8 mouse cellular contexts compared by ENCODE assay signal in genomic region chr5:129018782-129019489, GRCm38 (mm10). TPM values are rescaled to one million over a fixed set of nuclear protein-coding genes. Genes with fewer than 3 reads are reported as not detected.
A peak's percentile ranks its signal among the peaks of the same experiment; 100 is the strongest.
DNase-seq lines count a peak whose midpoint lies in the region; ATAC-seq and TF ChIP-seq lines count a peak whose summit lies in the region.

No protein-coding gene starts in this region.

- DNase-seq in heart, adult 11 months, result peak; percentile 91
- DNase-seq in heart, postnatal 25 days (ENCODE audit: low spot score), result no peak
- DNase-seq in ES-CJ7 (ENCODE audit: low read depth, low spot score), result peak; percentile 66
- no peak for DNase-seq in liver, embryonic 14.5 days (ENCODE audit: low read depth in 3 of 3, low spot score in 3 of 3)
- DNase-seq in yolk sac, embryonic 10.5 days (ENCODE audit: low spot score), result no peak
- no peak for DNase-seq in spleen, postnatal 36 days (ENCODE audit: low spot score in 2 of 2)

- peaks cover 14% of the 10 kb centered on the region for H3K36me3 ChIP-seq in forebrain, embryonic 13.5 days (ENCODE audit: poor library complexity, severe bottlenecking)
- peaks cover 27% of the 10 kb centered on the region for H3K36me3 ChIP-seq in liver, embryonic 14.5 days (replicated peaks; ENCODE audit: control insufficient read depth, insufficient read depth, low read depth)

- no peak for TF ChIP-seq CTCF in liver, embryonic 14.5 days (IDR thresholded peaks at IDR 0.05; ENCODE audit: low read depth)

- peak overlapping the region; percentile 86 for H3K9ac ChIP-seq in forebrain, embryonic 13.5 days
- H3K9ac ChIP-seq in liver, embryonic 14.5 days (replicated peaks), result peak overlapping the region; percentile 84

- H3K4me3 ChIP-seq in forebrain, embryonic 13.5 days, result peak overlapping the region; percentile 97
- peak overlapping the region; percentile 59 to 98 for H3K4me3 ChIP-seq in liver, embryonic 14.5 days (ENCODE audit: insufficient read depth in 1 of 2, low read depth in 2 of 2, low read length in 2 of 2)

- WGBS in forebrain, embryonic 13.5 days, result 88% methylated on average over 13 of the region's 13 CpGs
- 57% methylated on average over 13 of the region's 13 CpGs for WGBS in liver, embryonic 14.5 days (ENCODE audit: insufficient replicate concordance)

- peak overlapping the region; percentile 98 for H3K27ac ChIP-seq in forebrain, embryonic 13.5 days
- H3K27ac ChIP-seq in liver, embryonic 14.5 days, result peak overlapping the region; percentile 89

- ATAC-seq in forebrain, embryonic 13.5 days, result no peak
- ATAC-seq in liver, embryonic 14.5 days (ENCODE audit: insufficient read depth), result peak; percentile 10
- no peak for ATAC-seq in frontal cortex, adult (ENCODE audit: low TSS enrichment)

- no peak for TF ChIP-seq EP300 in liver, embryonic 14.5 days (IDR thresholded peaks at IDR 0.05; ENCODE audit: low read depth)

- H3K9me3 ChIP-seq in forebrain, embryonic 13.5 days (replicated peaks), result no peaks in the 10 kb centered on the region
- no peaks in the 10 kb centered on the region for H3K9me3 ChIP-seq in liver, embryonic 14.5 days (ENCODE audit: control insufficient read depth, low read length)

- peaks cover 23% of the 10 kb centered on the region for H3K4me1 ChIP-seq in forebrain, embryonic 13.5 days
- peaks cover 16 to 17% of the 10 kb centered on the region in 2 experiments for H3K4me1 ChIP-seq in liver, embryonic 14.5 days (replicated peaks; ENCODE audit: control insufficient read depth in 2 of 2, insufficient read depth in 2 of 2, low read length in 1 of 2)

- H3K4me2 ChIP-seq in forebrain, embryonic 13.5 days, result peak overlapping the region; percentile 56
- peak overlapping the region; percentile 83 for H3K4me2 ChIP-seq in liver, embryonic 14.5 days (ENCODE audit: low read depth)

- H3K27me3 ChIP-seq in forebrain, embryonic 13.5 days, result no peaks in the 10 kb centered on the region
- no peaks in the 10 kb centered on the region for H3K27me3 ChIP-seq in liver, embryonic 14.5 days (ENCODE audit: control insufficient read depth, insufficient read depth, low read length)

- intact Hi-C loops in heart, postnatal 25 days (cut with DNase I), result no loop called here

RNA-seq across cellular contexts. Expression of gene Ran, which starts 0.9 kb away (rescaled TPM):
- total RNA-seq in heart, postnatal 25 days (2021), result 100 to 1,000 TPM in 1 of 2 experiments, 10 to 100 TPM in 1; 94.6 to 110 TPM
- 746 and 789 TPM in 2 replicates for polyA plus RNA-seq in forebrain, embryonic 13.5 days (2015; fragmentation: Nextera tagmentation; extraction: Ambion mirVana)
- 221 and 273 TPM in 2 replicates for polyA plus RNA-seq in liver, embryonic 14.5 days (2012; rRNA removed)
- 461 and 495 TPM in 2 replicates for polyA plus RNA-seq in liver, embryonic 14.5 days (2014; fragmentation: Nextera tagmentation; extraction: Ambion mirVana)

RNA-seq across cellular contexts. Expression of gene Stx2, which starts 10.6 kb away (rescaled TPM):
- 10 to 100 TPM; 12.6 to 14.2 TPM for total RNA-seq in heart, postnatal 25 days (2021)
- 17.1 and 18.1 TPM in 2 replicates for polyA plus RNA-seq in forebrain, embryonic 13.5 days (2015; fragmentation: Nextera tagmentation; extraction: Ambion mirVana)
- polyA plus RNA-seq in liver, embryonic 14.5 days (2012; rRNA removed), result 66.6 and 75.0 TPM in 2 replicates
- 68.1 and 74.2 TPM in 2 replicates for polyA plus RNA-seq in liver, embryonic 14.5 days (2014; fragmentation: Nextera tagmentation; extraction: Ambion mirVana)

Comparison
In these comparisons a context has a peak if more than half of its experiments do, and no peak if none do; other contexts are left out.
1. DNase-seq: peak in heart, adult 11 months (single experiment) and ES-CJ7 (single experiment); none in heart, postnatal 25 days (single experiment), liver, embryonic 14.5 days (0 of 3), yolk sac, embryonic 10.5 days (single experiment) and spleen, postnatal 36 days (0 of 2).